Mouse (Mus musculus): ENCODE results near the gene Ptk6. TPM values are rescaled to one million over a fixed set of nuclear protein-coding genes. Genes with fewer than 3 reads are reported as not detected.

Ptk6 gene
- not detected in 2 replicates for polyA plus RNA-seq (2014; fragmentation: Nextera tagmentation; extraction: Ambion mirVana)

DNA sequence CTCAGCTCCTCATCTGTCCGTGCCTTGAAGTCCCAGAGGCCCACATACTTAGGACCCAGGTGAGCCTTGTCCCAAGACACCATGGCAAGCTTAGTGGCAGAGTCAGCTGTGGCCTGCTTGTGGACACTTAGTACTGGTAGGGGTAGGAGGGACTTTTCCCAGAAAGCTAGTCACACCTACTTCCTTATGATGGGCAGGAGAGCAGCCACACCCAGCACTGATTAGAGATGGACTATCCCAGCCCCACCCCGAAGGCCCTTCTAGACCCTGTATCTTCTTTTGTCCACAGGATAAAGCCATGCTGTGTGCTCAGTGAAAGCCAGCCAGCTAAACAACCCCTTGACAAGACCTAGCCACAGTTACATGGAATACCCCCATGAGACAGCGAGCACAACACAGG lies at the start of gene Ptk6:
TSS of gene Ptk6 (minus strand) at position 368 of the 400 bp plus-strand sequence.
- H3K36me3 ChIP-seq (ENCODE audit: control insufficient read depth, insufficient read depth, low read length) = no peaks in the 10 kb centered on the region
- H3K4me2 ChIP-seq (ENCODE audit: low read length) = no peak within 1 kb of the TSS
- H3K9me3 ChIP-seq (ENCODE audit: control insufficient read depth, low read length) = no peaks in the 10 kb centered on the region
- H3K4me1 ChIP-seq (ENCODE audit: control insufficient read depth in 2 of 2, insufficient read depth in 2 of 2, low read length in 2 of 2) = no peaks in the 10 kb centered on the region
- 67% methylated on average over 3 of the region's 3 CpGs for WGBS
- H3K9ac ChIP-seq (ENCODE audit: low read length) = no peak within 1 kb of the TSS
- H3K27ac ChIP-seq (replicated peaks in 1 of 2; ENCODE audit: control insufficient read depth in 1 of 2, insufficient read depth in 1 of 2, low read depth in 2 of 2, low read length in 2 of 2) = no peak within 1 kb of the TSS
- ATAC-seq (ENCODE audit: insufficient number of reproducible peaks, insufficient read depth, low FRiP score, low read depth) = no peak
- H3K27me3 ChIP-seq (ENCODE audit: control insufficient read depth, insufficient read depth, low read length) = no peaks in the 10 kb centered on the region
- no peak within 1 kb of the TSS for H3K4me3 ChIP-seq (ENCODE audit: control insufficient read depth in 1 of 2, insufficient read depth in 1 of 2, low read depth in 1 of 2, low read length in 2 of 2)

DNA sequence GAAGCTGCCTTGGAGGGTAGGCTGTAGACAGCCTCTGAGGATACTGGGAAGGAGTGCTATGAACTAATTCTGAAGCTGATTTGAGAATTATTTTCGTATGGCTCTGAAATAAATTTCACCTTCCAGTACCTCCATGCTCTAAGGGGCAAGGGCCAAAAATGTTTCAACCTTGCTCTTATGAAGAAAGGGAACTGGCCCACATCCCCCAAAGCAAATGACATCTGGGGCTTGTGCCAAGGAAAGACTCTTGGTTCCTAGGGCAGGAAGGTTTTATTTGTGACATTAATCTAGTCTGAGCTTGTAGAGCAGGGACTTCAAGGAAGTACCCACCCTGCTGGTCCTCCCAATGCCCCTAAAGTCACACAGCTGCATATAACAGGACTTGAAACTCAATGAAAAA lies 49.3 kb upstream of the Ptk6 start:
- Histone ChIP-seq H3K27ac (replicated peaks in 1 of 2; ENCODE audit: control insufficient read depth in 1 of 2, insufficient read depth in 1 of 2, low read depth in 2 of 2, low read length in 2 of 2) (no peak overlapping the region), H3K27me3 (ENCODE audit: control insufficient read depth, insufficient read depth, low read length) (no peaks in the 10 kb centered on the region), H3K9ac (ENCODE audit: low read length) (no peak overlapping the region), H3K4me3 (ENCODE audit: control insufficient read depth in 1 of 2, insufficient read depth in 1 of 2, low read depth in 1 of 2, low read length in 2 of 2) (no peak overlapping the region), H3K36me3 (ENCODE audit: control insufficient read depth, insufficient read depth, low read length) (peaks cover 59% of the 10 kb centered on the region), H3K4me1 (ENCODE audit: control insufficient read depth in 2 of 2, insufficient read depth in 2 of 2, low read length in 2 of 2) (no peaks in the 10 kb centered on the region), H3K4me2 (ENCODE audit: low read length) (no peak overlapping the region), H3K9me3 (ENCODE audit: control insufficient read depth, low read length) (no peaks in the 10 kb centered on the region)
- WGBS = 69% methylated on average over 1 of the region's 1 CpGs
- ATAC-seq (ENCODE audit: insufficient number of reproducible peaks, insufficient read depth, low FRiP score, low read depth) = no peak

DNA sequence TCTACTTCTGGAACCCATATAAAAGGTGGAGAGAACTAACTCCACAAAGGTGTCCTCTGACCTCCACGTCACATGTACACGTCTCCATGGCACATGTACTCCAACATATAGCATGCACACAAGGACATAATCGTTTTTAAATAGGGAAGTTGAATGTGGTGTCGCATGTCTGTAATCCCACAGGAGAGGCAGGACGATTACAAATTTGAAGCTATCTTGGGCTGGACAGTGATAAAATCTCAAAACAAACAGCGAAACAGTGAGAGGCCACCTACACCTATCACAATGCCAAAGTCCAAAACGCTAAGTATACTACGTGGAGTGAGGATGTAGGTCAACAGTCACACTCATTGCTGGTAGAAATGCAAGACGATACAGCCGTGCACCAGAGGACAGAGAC lies 46.6 kb upstream of the Ptk6 start:
- 83% methylated on average over 10 of the region's 10 CpGs for WGBS
- Histone ChIP-seq H3K36me3 (ENCODE audit: control insufficient read depth, insufficient read depth, low read length) (peaks cover 34% of the 10 kb centered on the region), H3K4me1 (ENCODE audit: control insufficient read depth in 2 of 2, insufficient read depth in 2 of 2, low read length in 2 of 2) (no peaks in the 10 kb centered on the region), H3K27me3 (ENCODE audit: control insufficient read depth, insufficient read depth, low read length) (no peaks in the 10 kb centered on the region), H3K9ac (ENCODE audit: low read length) (no peak overlapping the region), H3K27ac (replicated peaks in 1 of 2; ENCODE audit: control insufficient read depth in 1 of 2, insufficient read depth in 1 of 2, low read depth in 2 of 2, low read length in 2 of 2) (no peak overlapping the region), H3K4me2 (ENCODE audit: low read length) (no peak overlapping the region), H3K4me3 (ENCODE audit: control insufficient read depth in 1 of 2, insufficient read depth in 1 of 2, low read depth in 1 of 2, low read length in 2 of 2) (no peak overlapping the region), H3K9me3 (ENCODE audit: control insufficient read depth, low read length) (no peaks in the 10 kb centered on the region)
- ATAC-seq (ENCODE audit: insufficient number of reproducible peaks, insufficient read depth, low FRiP score, low read depth) = no peak

DNA sequence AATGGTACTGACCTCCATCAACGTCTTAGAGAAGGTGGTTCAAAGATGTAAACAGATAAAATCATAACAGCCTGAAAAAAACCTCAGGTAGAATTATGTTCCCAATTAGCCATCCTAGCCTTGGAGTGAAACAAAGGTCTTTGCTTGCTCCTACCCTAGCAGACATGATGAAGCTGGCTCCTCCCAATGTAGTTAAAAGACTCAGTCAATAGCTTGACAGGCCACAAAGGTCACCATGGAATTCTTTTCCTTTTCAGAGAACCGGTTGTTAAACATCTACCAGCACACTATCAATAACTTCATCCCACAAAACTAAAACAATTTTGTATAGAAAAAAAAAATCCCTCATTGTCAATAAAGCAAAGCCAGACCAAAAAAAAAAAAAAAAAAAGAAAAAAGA lies 42.4 kb upstream of the Ptk6 start:
- H3K4me3 ChIP-seq (ENCODE audit: control insufficient read depth in 1 of 2, insufficient read depth in 1 of 2, low read depth in 1 of 2, low read length in 2 of 2) = no peak overlapping the region
- ATAC-seq (ENCODE audit: insufficient number of reproducible peaks, insufficient read depth, low FRiP score, low read depth) = no peak
- H3K4me2 ChIP-seq (ENCODE audit: low read length) = no peak overlapping the region
- no peaks in the 10 kb centered on the region for H3K27me3 ChIP-seq (ENCODE audit: control insufficient read depth, insufficient read depth, low read length)
- WGBS = 55% methylated on average over 2 of the region's 2 CpGs
- peaks cover 0 to 4% of the 10 kb centered on the region in 2 experiments; a peak in 1 of 4 replicates for H3K4me1 ChIP-seq (ENCODE audit: control insufficient read depth in 2 of 2, insufficient read depth in 2 of 2, low read length in 2 of 2)
- H3K36me3 ChIP-seq (ENCODE audit: control insufficient read depth, insufficient read depth, low read length) = no peaks in the 10 kb centered on the region
- no peaks in the 10 kb centered on the region for H3K9me3 ChIP-seq (ENCODE audit: control insufficient read depth, low read length)
- H3K27ac ChIP-seq (replicated peaks in 1 of 2; ENCODE audit: control insufficient read depth in 1 of 2, insufficient read depth in 1 of 2, low read depth in 2 of 2, low read length in 2 of 2) = no peak overlapping the region
- H3K9ac ChIP-seq (ENCODE audit: low read length) = no peak overlapping the region

DNA sequence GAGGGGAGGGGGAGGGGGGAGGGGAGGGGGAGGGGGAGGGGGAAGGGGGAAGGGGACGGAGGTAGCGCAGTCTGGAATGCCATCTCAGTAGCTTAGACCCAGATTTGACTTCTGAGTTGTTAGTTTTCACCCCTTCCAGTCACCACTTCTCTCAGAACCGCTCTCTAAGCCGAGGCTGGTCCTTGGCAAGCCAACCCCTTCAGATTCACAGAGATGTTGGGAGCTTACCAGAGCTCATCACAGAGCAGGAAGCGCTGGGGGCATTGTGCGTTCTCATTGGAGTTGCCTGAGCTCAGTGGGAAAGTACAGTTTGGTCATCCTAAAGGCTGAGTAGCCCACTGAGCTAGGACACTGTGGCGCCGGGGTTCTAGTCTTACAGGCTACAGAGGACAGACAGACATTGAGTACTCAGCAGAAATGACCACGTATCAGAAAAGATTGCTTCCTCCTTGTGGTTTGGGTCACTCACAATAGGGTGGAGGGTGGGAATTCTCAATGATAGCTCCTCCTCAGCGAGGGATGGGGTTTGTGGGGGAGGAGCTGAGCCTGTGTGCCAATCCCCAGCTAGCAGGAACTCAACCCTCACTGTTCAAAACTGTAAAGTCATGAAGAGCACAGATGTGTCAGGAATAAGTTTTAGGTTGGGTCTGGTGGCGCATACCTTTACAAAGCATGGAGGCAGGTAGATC lies 41.3 kb upstream of the Ptk6 start:
- no peak overlapping the region for H3K4me2 ChIP-seq (ENCODE audit: low read length)
- H3K4me1 ChIP-seq (ENCODE audit: control insufficient read depth in 2 of 2, insufficient read depth in 2 of 2, low read length in 2 of 2) = peaks cover 0 to 4% of the 10 kb centered on the region in 2 experiments; a peak in 1 of 4 replicates
- no peak overlapping the region for H3K9ac ChIP-seq (ENCODE audit: low read length)
- no peak for ATAC-seq (ENCODE audit: insufficient number of reproducible peaks, insufficient read depth, low FRiP score, low read depth)
- no peaks in the 10 kb centered on the region for H3K27me3 ChIP-seq (ENCODE audit: control insufficient read depth, insufficient read depth, low read length)
- H3K9me3 ChIP-seq (ENCODE audit: control insufficient read depth, low read length) = no peaks in the 10 kb centered on the region
- no peak overlapping the region for H3K27ac ChIP-seq (replicated peaks in 1 of 2; ENCODE audit: control insufficient read depth in 1 of 2, insufficient read depth in 1 of 2, low read depth in 2 of 2, low read length in 2 of 2)
- H3K36me3 ChIP-seq (ENCODE audit: control insufficient read depth, insufficient read depth, low read length) = peaks cover 4% of the 10 kb centered on the region; the same call in 1 of the 2 replicates
- no peak overlapping the region for H3K4me3 ChIP-seq (ENCODE audit: control insufficient read depth in 1 of 2, insufficient read depth in 1 of 2, low read depth in 1 of 2, low read length in 2 of 2)
- 29% methylated on average over 11 of the region's 11 CpGs for WGBS

DNA sequence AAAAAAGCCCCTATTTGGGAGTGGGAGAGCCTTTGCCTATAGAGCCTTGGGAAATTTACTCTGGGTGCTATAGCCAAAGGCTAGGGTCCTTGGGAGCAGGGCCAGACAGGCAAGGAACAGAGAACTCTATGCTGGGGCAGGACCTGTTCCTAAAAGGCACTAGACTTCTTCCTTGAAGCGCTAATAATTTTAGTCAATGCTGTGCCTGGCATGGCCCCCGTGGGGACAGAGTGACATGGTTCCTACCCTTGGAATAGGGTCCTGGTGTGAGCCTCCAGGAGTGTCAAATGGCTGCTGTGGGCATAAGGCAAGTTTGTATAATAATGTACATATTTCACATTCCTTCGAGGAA lies 39.7 kb upstream of the Ptk6 start:
- Histone ChIP-seq H3K4me3 (ENCODE audit: control insufficient read depth in 1 of 2, insufficient read depth in 1 of 2, low read depth in 1 of 2, low read length in 2 of 2) (peak overlapping the region; percentile 55 to 59), H3K4me1 (ENCODE audit: control insufficient read depth in 2 of 2, insufficient read depth in 2 of 2, low read length in 2 of 2) (peaks cover 0 to 4% of the 10 kb centered on the region in 2 experiments; a peak in 1 of 4 replicates), H3K4me2 (ENCODE audit: low read length) (peak overlapping the region; percentile 71), H3K27ac (replicated peaks in 1 of 2; ENCODE audit: control insufficient read depth in 1 of 2, insufficient read depth in 1 of 2, low read depth in 2 of 2, low read length in 2 of 2) (no peak overlapping the region), H3K9ac (ENCODE audit: low read length) (peak overlapping the region; percentile 77; the same call in 1 of the 2 replicates), H3K27me3 (ENCODE audit: control insufficient read depth, insufficient read depth, low read length) (no peaks in the 10 kb centered on the region), H3K36me3 (ENCODE audit: control insufficient read depth, insufficient read depth, low read length) (peaks cover 8% of the 10 kb centered on the region; the same call in 1 of the 2 replicates), H3K9me3 (ENCODE audit: control insufficient read depth, low read length) (no peaks in the 10 kb centered on the region)
- no peak for ATAC-seq (ENCODE audit: insufficient number of reproducible peaks, insufficient read depth, low FRiP score, low read depth)
- WGBS = 70% methylated on average over 3 of the region's 3 CpGs

DNA sequence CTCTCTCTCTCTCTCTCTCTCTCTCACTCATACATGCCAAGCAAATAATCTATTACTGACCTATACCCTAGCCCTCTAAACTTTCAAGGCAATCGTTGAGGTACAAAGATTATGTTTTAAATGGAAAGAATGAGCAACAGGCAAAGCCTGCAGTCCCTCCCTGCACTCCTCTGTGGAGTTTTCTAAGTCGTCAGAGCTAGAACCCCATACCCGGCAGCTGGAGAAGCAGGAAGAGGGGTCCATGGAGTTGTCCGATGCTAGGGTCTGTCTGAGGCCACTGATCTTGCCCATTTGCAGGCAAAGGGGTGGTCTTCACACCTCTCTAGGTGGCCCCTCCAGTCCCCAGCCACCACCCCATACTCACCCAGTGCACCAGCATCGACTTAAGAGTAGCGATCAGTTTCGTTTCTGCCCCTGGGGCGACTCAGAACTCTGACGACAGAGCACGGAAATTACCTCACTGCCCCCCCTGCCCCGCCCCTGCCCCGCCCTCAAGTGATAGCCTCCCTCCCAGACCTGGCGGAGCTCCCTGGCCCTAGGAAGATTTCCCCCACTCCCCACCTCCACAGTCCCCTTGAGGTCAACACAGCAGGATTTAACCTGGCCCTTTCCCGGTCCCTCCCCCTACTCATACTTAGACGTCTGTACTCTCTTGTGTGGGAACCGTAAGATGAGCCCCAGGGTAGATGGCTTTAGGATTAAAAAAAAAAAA lies 39.2 kb upstream of the Ptk6 start, which contains the start of gene Helz2:
TSS of gene Helz2 (minus strand) at position 426 of the 712 bp plus-strand sequence.
- peak within 1 kb of the TSS; percentile 71 for H3K4me2 ChIP-seq (ENCODE audit: low read length)
- no peak within 1 kb of the TSS for H3K27ac ChIP-seq (replicated peaks in 1 of 2; ENCODE audit: control insufficient read depth in 1 of 2, insufficient read depth in 1 of 2, low read depth in 2 of 2, low read length in 2 of 2)
- WGBS = 5% methylated on average over 16 of the region's 16 CpGs
- H3K9ac ChIP-seq (ENCODE audit: low read length) = peak within 1 kb of the TSS; percentile 77
- H3K4me3 ChIP-seq (ENCODE audit: control insufficient read depth in 1 of 2, insufficient read depth in 1 of 2, low read depth in 1 of 2, low read length in 2 of 2) = peak within 1 kb of the TSS; percentile 55 to 59
- peaks cover 0 to 4% of the 10 kb centered on the region in 2 experiments; a peak in 1 of 4 replicates for H3K4me1 ChIP-seq (ENCODE audit: control insufficient read depth in 2 of 2, insufficient read depth in 2 of 2, low read length in 2 of 2)
- peaks cover 8% of the 10 kb centered on the region; the same call in 1 of the 2 replicates for H3K36me3 ChIP-seq (ENCODE audit: control insufficient read depth, insufficient read depth, low read length)
- ATAC-seq (ENCODE audit: insufficient number of reproducible peaks, insufficient read depth, low FRiP score, low read depth) = peak; percentile 51; the same call in 1 of the 2 replicates
- no peaks in the 10 kb centered on the region for H3K27me3 ChIP-seq (ENCODE audit: control insufficient read depth, insufficient read depth, low read length)
- H3K9me3 ChIP-seq (ENCODE audit: control insufficient read depth, low read length) = no peaks in the 10 kb centered on the region
